In genomic region chr10:80301256-80302081, GRCm38 (mm10) we compare ENCODE assay signal across 9 mouse cellular contexts. TPM values are rescaled to one million over a fixed set of nuclear protein-coding genes. Genes with fewer than 3 reads are reported as not detected.
DNase-seq lines count a peak whose midpoint lies in the region; ATAC-seq and TF ChIP-seq lines count a peak whose summit lies in the region.
"Had no signal": no experiment of that assay in that cellular context is flagged by ENCODE, and none has a peak within 500 bp of the region (broad histone marks: within the 10 kb centered on the region; RNA-seq: fewer than 3 reads in every experiment).

No protein-coding gene starts in this region.

- no peaks in the 10 kb centered on the region for H3K36me3 ChIP-seq in heart, postnatal 0 days (replicated peaks; ENCODE audit: control insufficient read depth, insufficient read depth, low read length)
- H3K36me3 ChIP-seq in embryonic facial prominence, embryonic 14.5 days (ENCODE audit: control insufficient read depth, insufficient read depth, low read length): 0 out of 2 replicates have a peak, but pooled peaks cover 6% of the 10 kb centered on the region
- peaks cover 18% of the 10 kb centered on the region for H3K36me3 ChIP-seq in hindbrain, embryonic 16.5 days (ENCODE audit: control insufficient read depth, insufficient read depth, low read length)
- H3K36me3 ChIP-seq in neural tube, embryonic 14.5 days (ENCODE audit: control insufficient read depth, insufficient read depth, low read length): peaks cover 32% of the 10 kb centered on the region

- TF ChIP-seq EP300 in heart, postnatal 0 days (IDR thresholded peaks at IDR 0.05; ENCODE audit: low read depth): no peak

- ATAC-seq in heart, postnatal 0 days (ENCODE audit: insufficient read depth, low read depth): no peak
- no peak for ATAC-seq in embryonic facial prominence, embryonic 14.5 days (ENCODE audit: low read depth)
- no peak for ATAC-seq in hindbrain, embryonic 16.5 days
- ATAC-seq in neural tube, embryonic 14.5 days (ENCODE audit: low read depth): no peak
- no peak for ATAC-seq in erythroblast, adult 5-6 weeks (replicated peaks; ENCODE audit: low FRiP score, poor library complexity, severe bottlenecking)

- peaks cover 9% of the 10 kb centered on the region; the same call in 1 of the 2 replicates for H3K4me1 ChIP-seq in heart, postnatal 0 days (ENCODE audit: control insufficient read depth, insufficient read depth)
- H3K4me1 ChIP-seq in embryonic facial prominence, embryonic 14.5 days (ENCODE audit: control insufficient read depth, insufficient read depth, low read length): no peaks in the 10 kb centered on the region
- H3K4me1 ChIP-seq in hindbrain, embryonic 16.5 days (ENCODE audit: control insufficient read depth, insufficient read depth, low read depth, low read length): peaks cover 58% of the 10 kb centered on the region
- H3K4me1 ChIP-seq in neural tube, embryonic 14.5 days (ENCODE audit: control insufficient read depth, insufficient read depth, low read length): peaks cover 46% of the 10 kb centered on the region

- H3K27me3 ChIP-seq in heart, postnatal 0 days (ENCODE audit: control insufficient read depth, insufficient read depth, low read length): peaks cover 76% of the 10 kb centered on the region
- H3K27me3 ChIP-seq in embryonic facial prominence, embryonic 14.5 days (replicated peaks; ENCODE audit: control insufficient read depth, insufficient read depth, low read length): peaks cover 58% of the 10 kb centered on the region
- H3K27me3 ChIP-seq in hindbrain, embryonic 16.5 days (replicated peaks; ENCODE audit: control insufficient read depth, insufficient read depth, low read length): no peaks in the 10 kb centered on the region
- H3K27me3 ChIP-seq in neural tube, embryonic 14.5 days (ENCODE audit: control insufficient read depth, insufficient read depth, low read length): no peaks in the 10 kb centered on the region

- no peak overlapping the region for H3K4me3 ChIP-seq in heart, postnatal 0 days (ENCODE audit: low read depth, low read length)
- H3K4me3 ChIP-seq in embryonic facial prominence, embryonic 14.5 days (ENCODE audit: low read depth, low read length): peak overlapping the region; percentile 22; the same call in 1 of the 2 replicates
- H3K4me3 ChIP-seq in hindbrain, embryonic 16.5 days (ENCODE audit: low read length): peak overlapping the region; percentile 63
- H3K4me3 ChIP-seq in neural tube, embryonic 14.5 days (ENCODE audit: low read depth, low read length): peak overlapping the region; percentile 70

- no peaks in the 10 kb centered on the region for H3K9me3 ChIP-seq in heart, postnatal 0 days (replicated peaks; ENCODE audit: control insufficient read depth, low read length)
- H3K9me3 ChIP-seq in embryonic facial prominence, embryonic 14.5 days (ENCODE audit: control insufficient read depth, low read length): no peaks in the 10 kb centered on the region
- no peaks in the 10 kb centered on the region for H3K9me3 ChIP-seq in hindbrain, embryonic 16.5 days (ENCODE audit: control insufficient read depth, low read length)
- no peaks in the 10 kb centered on the region for H3K9me3 ChIP-seq in neural tube, embryonic 14.5 days (ENCODE audit: control insufficient read depth, low read length)

- peak overlapping the region; percentile 40; the same call in 1 of the 2 replicates for H3K27ac ChIP-seq in heart, postnatal 0 days (ENCODE audit: low read depth)
- H3K27ac ChIP-seq in embryonic facial prominence, embryonic 14.5 days (replicated peaks; ENCODE audit: low read depth, low read length): no peak overlapping the region
- H3K27ac ChIP-seq in hindbrain, embryonic 16.5 days (ENCODE audit: low read depth, low read length): peak overlapping the region; percentile 98
- H3K27ac ChIP-seq in neural tube, embryonic 14.5 days (ENCODE audit: low read depth, low read length): peak overlapping the region; percentile 99
- H3K27ac ChIP-seq: macrophage had no signal

- H3K9ac ChIP-seq in heart, postnatal 0 days (replicated peaks; ENCODE audit: low read depth, low read length): no peak overlapping the region
- H3K9ac ChIP-seq in embryonic facial prominence, embryonic 14.5 days (ENCODE audit: low read depth, low read length): peak overlapping the region; percentile 30; the same call in 1 of the 2 replicates
- peak overlapping the region; percentile 94 for H3K9ac ChIP-seq in hindbrain, embryonic 16.5 days (ENCODE audit: low read depth, low read length)
- H3K9ac ChIP-seq in neural tube, embryonic 14.5 days (replicated peaks; ENCODE audit: low read depth, low read length): peak overlapping the region; percentile 99

- intact Hi-C loops in left cerebral cortex, postnatal 14 days (cut with DNase I): no loop called here

- TF ChIP-seq CTCF in heart, postnatal 0 days (IDR thresholded peaks at IDR 0.05; ENCODE audit: low read depth): no peak

- no peak for DNase-seq in heart, postnatal 0 days (ENCODE audit: low spot score)
- DNase-seq in heart, adult 11 months: no peak
- DNase-seq in embryonic facial prominence, embryonic 14.5 days (ENCODE audit: low spot score): no peak
- DNase-seq in left cerebral cortex, adult 9 months (ENCODE audit: low spot score in 2 of 2): no peak
- DNase-seq in left cerebral cortex, postnatal 14 days (ENCODE audit: low spot score in 2 of 2): no peak

- 0 out of 2 replicates have a peak overlapping the region, but pooled peaks have one; percentile 19 for H3K4me2 ChIP-seq in heart, postnatal 0 days (ENCODE audit: low read depth, low read length)
- peak overlapping the region; percentile 36 for H3K4me2 ChIP-seq in embryonic facial prominence, embryonic 14.5 days (ENCODE audit: low read depth, low read length)
- peak overlapping the region; percentile 81 for H3K4me2 ChIP-seq in hindbrain, embryonic 16.5 days (ENCODE audit: low read length)
- peak overlapping the region; percentile 76 for H3K4me2 ChIP-seq in neural tube, embryonic 14.5 days (ENCODE audit: low read depth, low read length)

- 79% methylated on average over 10 of the region's 10 CpGs for WGBS in heart, postnatal 0 days
- 74% methylated on average over 9 of the region's 10 CpGs for WGBS in embryonic facial prominence, embryonic 14.5 days
- WGBS in hindbrain, embryonic 16.5 days: 48% methylated on average over 10 of the region's 10 CpGs
- 57% methylated on average over 10 of the region's 10 CpGs for WGBS in neural tube, embryonic 14.5 days

RNA-seq across cellular contexts. Expression of gene Apc2, which starts 5.7 kb away (rescaled TPM):
- 1.4 and 3.4 TPM in 2 replicates for total RNA-seq in heart, postnatal 0 days (2014; rRNA removed; ENCODE audit: low replicate concordance)
- 0.77 and 0.83 TPM in 2 replicates for polyA plus RNA-seq in heart, postnatal 0 days (2015; fragmentation: Nextera tagmentation; extraction: Ambion mirVana)
- 6.2 and 7.4 TPM in 2 replicates for polyA plus RNA-seq in embryonic facial prominence, embryonic 14.5 days (2014; fragmentation: Nextera tagmentation; extraction: Ambion mirVana)
- 139 and 149 TPM in 2 replicates for polyA plus RNA-seq in hindbrain, embryonic 16.5 days (2015; fragmentation: Nextera tagmentation; extraction: Ambion mirVana)
- 169 and 231 TPM in 2 replicates for polyA plus RNA-seq in neural tube, embryonic 14.5 days (2014; fragmentation: Nextera tagmentation; extraction: Ambion mirVana)
- total RNA-seq in left cerebral cortex, postnatal 14 days (2021): 100 to 1,000 TPM; 131 to 139 TPM
- not detected in 2 replicates for total RNA-seq in erythroblast, adult 5-6 weeks (2015; ENCODE audit: low replicate concordance)
- total RNA-seq in erythroblast, adult 5-6 weeks (2017; ENCODE audit: low replicate concordance): 0.09 and 0.14 TPM in 2 replicates

RNA-seq across cellular contexts. Expression of gene Rps15, which starts 9.2 kb away (rescaled TPM):
- 1,030 and 1,317 TPM in 2 replicates for total RNA-seq in heart, postnatal 0 days (2014; rRNA removed; ENCODE audit: low replicate concordance)
- polyA plus RNA-seq in heart, postnatal 0 days (2015; fragmentation: Nextera tagmentation; extraction: Ambion mirVana): 499 and 510 TPM in 2 replicates
- polyA plus RNA-seq in embryonic facial prominence, embryonic 14.5 days (2014; fragmentation: Nextera tagmentation; extraction: Ambion mirVana): 1,047 and 1,145 TPM in 2 replicates
- polyA plus RNA-seq in hindbrain, embryonic 16.5 days (2015; fragmentation: Nextera tagmentation; extraction: Ambion mirVana): 491 and 527 TPM in 2 replicates
- polyA plus RNA-seq in neural tube, embryonic 14.5 days (2014; fragmentation: Nextera tagmentation; extraction: Ambion mirVana): 537 and 599 TPM in 2 replicates
- total RNA-seq in left cerebral cortex, postnatal 14 days (2021): 100 to 1,000 TPM; 743 to 795 TPM
- 509 and 541 TPM in 2 replicates for total RNA-seq in erythroblast, adult 5-6 weeks (2015; ENCODE audit: low replicate concordance)
- total RNA-seq in erythroblast, adult 5-6 weeks (2017; ENCODE audit: low replicate concordance): 422 and 457 TPM in 2 replicates

RNA-seq across cellular contexts. Expression of gene 2310011J03Rik, which starts 18.9 kb away (rescaled TPM):
- 13.5 and 41.4 TPM in 2 replicates for total RNA-seq in heart, postnatal 0 days (2014; rRNA removed; ENCODE audit: low replicate concordance)
- 35.2 and 37.4 TPM in 2 replicates for polyA plus RNA-seq in heart, postnatal 0 days (2015; fragmentation: Nextera tagmentation; extraction: Ambion mirVana)
- polyA plus RNA-seq in embryonic facial prominence, embryonic 14.5 days (2014; fragmentation: Nextera tagmentation; extraction: Ambion mirVana): 38.5 and 46.3 TPM in 2 replicates
- polyA plus RNA-seq in hindbrain, embryonic 16.5 days (2015; fragmentation: Nextera tagmentation; extraction: Ambion mirVana): 31.7 and 32.8 TPM in 2 replicates
- polyA plus RNA-seq in neural tube, embryonic 14.5 days (2014; fragmentation: Nextera tagmentation; extraction: Ambion mirVana): 21.3 and 23.8 TPM in 2 replicates
- 10 to 100 TPM; 21.2 to 25.5 TPM for total RNA-seq in left cerebral cortex, postnatal 14 days (2021)
- 6.1 and 12.7 TPM in 2 replicates for total RNA-seq in erythroblast, adult 5-6 weeks (2015; ENCODE audit: low replicate concordance)
- total RNA-seq in erythroblast, adult 5-6 weeks (2017; ENCODE audit: low replicate concordance): 3.5 and 3.7 TPM in 2 replicates

RNA-seq across cellular contexts. Expression of gene Pcsk4, which starts 27.8 kb away (rescaled TPM):
- not detected in 2 replicates for total RNA-seq in heart, postnatal 0 days (2014; rRNA removed; ENCODE audit: low replicate concordance)
- 2.0 and 2.1 TPM in 2 replicates for polyA plus RNA-seq in heart, postnatal 0 days (2015; fragmentation: Nextera tagmentation; extraction: Ambion mirVana)
- polyA plus RNA-seq in embryonic facial prominence, embryonic 14.5 days (2014; fragmentation: Nextera tagmentation; extraction: Ambion mirVana): 1.7 and 2.9 TPM in 2 replicates
- 8.1 and 8.5 TPM in 2 replicates for polyA plus RNA-seq in hindbrain, embryonic 16.5 days (2015; fragmentation: Nextera tagmentation; extraction: Ambion mirVana)
- polyA plus RNA-seq in neural tube, embryonic 14.5 days (2014; fragmentation: Nextera tagmentation; extraction: Ambion mirVana): 4.9 and 5.1 TPM in 2 replicates
- 1 to 10 TPM; 4.9 to 5.7 TPM for total RNA-seq in left cerebral cortex, postnatal 14 days (2021)
- 1.0 TPM in 1 of 2 replicates, not detected in the other for total RNA-seq in erythroblast, adult 5-6 weeks (2015; ENCODE audit: low replicate concordance)
- not detected in 2 replicates for total RNA-seq in erythroblast, adult 5-6 weeks (2017; ENCODE audit: low replicate concordance)

RNA-seq across cellular contexts. Expression of gene Reep6, which starts 28.3 kb away (rescaled TPM):
- not detected in 2 replicates for total RNA-seq in heart, postnatal 0 days (2014; rRNA removed; ENCODE audit: low replicate concordance)
- polyA plus RNA-seq in heart, postnatal 0 days (2015; fragmentation: Nextera tagmentation; extraction: Ambion mirVana): 0.85 and 1.0 TPM in 2 replicates
- 5.6 and 7.5 TPM in 2 replicates for polyA plus RNA-seq in embryonic facial prominence, embryonic 14.5 days (2014; fragmentation: Nextera tagmentation; extraction: Ambion mirVana)
- polyA plus RNA-seq in hindbrain, embryonic 16.5 days (2015; fragmentation: Nextera tagmentation; extraction: Ambion mirVana): 7.5 and 7.6 TPM in 2 replicates
- 3.9 and 5.4 TPM in 2 replicates for polyA plus RNA-seq in neural tube, embryonic 14.5 days (2014; fragmentation: Nextera tagmentation; extraction: Ambion mirVana)
- 10 to 100 TPM in 1 of 2 experiments, 1 to 10 TPM in 1; 8.6 to 10.1 TPM for total RNA-seq in left cerebral cortex, postnatal 14 days (2021)
- 1.7 and 6.0 TPM in 2 replicates for total RNA-seq in erythroblast, adult 5-6 weeks (2015; ENCODE audit: low replicate concordance)
- 2.0 and 4.5 TPM in 2 replicates for total RNA-seq in erythroblast, adult 5-6 weeks (2017; ENCODE audit: low replicate concordance)

Comparison
In these comparisons a context has a peak if more than half of its experiments do, and no peak if none do; other contexts are left out.
1. H3K4me2 ChIP-seq: peak in every context shown above with its lines; median percentile 81 in hindbrain, embryonic 16.5 days; 76 in neural tube, embryonic 14.5 days; 36 in embryonic facial prominence, embryonic 14.5 days; 19 in heart, postnatal 0 days.
2. RNA of gene Apc2, which starts 5.7 kb away (polyA plus RNA-seq): 169 to 231 TPM in neural tube, embryonic 14.5 days and 139 to 149 TPM in hindbrain, embryonic 16.5 days; 6.2 to 7.4 TPM in embryonic facial prominence, embryonic 14.5 days and 0.77 to 0.83 TPM in heart, postnatal 0 days; every median in the first group is over 10 times any median in the second.